16 mouse cellular contexts compared by ENCODE assay signal in the genomic region with DNA sequence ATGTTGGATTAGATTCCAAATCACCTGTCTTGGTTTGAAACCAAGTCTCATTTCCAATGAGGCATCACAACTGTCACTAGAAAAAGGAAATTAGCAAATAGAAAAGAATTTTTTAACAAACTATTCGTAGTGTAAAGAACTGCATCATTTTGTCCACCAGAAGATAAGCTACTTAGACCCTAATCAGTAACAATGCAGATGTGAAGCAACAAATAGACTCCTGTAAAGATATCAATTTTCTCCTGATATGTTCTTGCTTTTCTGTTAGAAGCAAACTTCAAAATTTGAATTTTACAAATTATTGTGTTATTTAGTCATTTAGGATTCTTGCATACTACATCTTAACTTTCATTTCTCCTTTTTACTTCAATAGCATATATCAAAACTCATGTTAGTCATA.
"Had no signal": no experiment of that assay in that cellular context is flagged by ENCODE, and none has a peak within 500 bp of the region (broad histone marks: within the 10 kb centered on the region; RNA-seq: fewer than 3 reads in every experiment).

No protein-coding gene starts in this region.

- H3K9ac ChIP-seq: neural tube, embryonic 13.5 days; neural tube, embryonic 15.5 days; stomach, embryonic 15.5 days had no signal

- H3K4me2 ChIP-seq: neural tube, embryonic 13.5 days; neural tube, embryonic 15.5 days; stomach, embryonic 15.5 days had no signal

- H3K36me3 ChIP-seq: neural tube, embryonic 13.5 days; neural tube, embryonic 15.5 days; stomach, embryonic 15.5 days had no signal

- H3K27me3 ChIP-seq: neural tube, embryonic 13.5 days; neural tube, embryonic 15.5 days; stomach, embryonic 15.5 days had no signal

- DNase-seq: retina, postnatal 1 day; right cerebral cortex, adult 18-20 months; right cerebral cortex, postnatal 14 days; right cerebral cortex, postnatal 25 days; right cerebral cortex, postnatal 4 days; spleen, adult 18-20 months; thymus, adult 18-20 months; thymus, adult 2 months; thymus, postnatal 14 days; thymus, postnatal 25 days; thymus, postnatal 36 days; thymus, postnatal 4 days had no signal

- H3K27ac ChIP-seq: neural tube, embryonic 13.5 days; neural tube, embryonic 15.5 days; stomach, embryonic 15.5 days; stomach, postnatal 0 days had no signal

- H3K9me3 ChIP-seq: neural tube, embryonic 13.5 days; neural tube, embryonic 15.5 days; stomach, embryonic 15.5 days had no signal

- H3K4me1 ChIP-seq: neural tube, embryonic 13.5 days; neural tube, embryonic 15.5 days; stomach, embryonic 15.5 days had no signal

- H3K4me3 ChIP-seq: neural tube, embryonic 13.5 days; neural tube, embryonic 15.5 days; stomach, embryonic 15.5 days had no signal
